7 mouse cellular contexts compared by ENCODE assay signal in the genomic region with DNA sequence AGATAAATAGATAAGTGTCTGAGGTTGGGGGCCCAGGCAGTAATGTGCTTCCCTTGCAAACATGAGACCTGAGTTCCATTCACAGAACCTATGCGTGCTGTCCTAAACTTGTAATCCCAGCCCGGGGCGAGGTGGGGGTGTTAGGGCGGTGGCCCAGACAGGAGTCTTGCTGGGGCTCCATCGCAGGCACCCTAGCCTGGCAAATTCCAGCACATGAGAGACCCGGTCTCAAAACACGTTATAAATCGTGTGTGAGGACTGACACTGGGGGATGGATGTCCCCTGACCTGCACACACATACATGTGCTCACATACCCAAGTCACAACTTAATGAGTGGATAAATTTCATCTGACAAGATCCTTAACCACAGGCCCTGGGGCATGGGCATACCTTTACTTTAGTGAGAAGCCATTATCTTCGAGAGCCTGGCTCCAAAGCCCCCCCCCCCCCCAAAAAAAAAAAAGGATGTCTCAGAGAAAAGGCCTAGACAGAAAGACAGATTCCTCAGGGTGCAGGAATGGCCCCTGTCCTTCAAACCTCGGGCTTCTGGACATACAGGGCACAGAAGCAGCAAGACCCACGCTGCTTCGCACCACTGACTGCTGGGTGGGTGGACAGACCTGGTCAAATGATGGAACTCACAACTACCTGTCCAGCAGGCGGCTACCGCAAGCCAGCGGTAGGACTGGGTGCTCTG. TPM values are rescaled to one million over a fixed set of nuclear protein-coding genes. Genes with fewer than 3 reads are reported as not detected.
DNase-seq lines count a peak whose midpoint lies in the region; ATAC-seq and TF ChIP-seq lines count a peak whose summit lies in the region.

No protein-coding gene starts in this region.

- TF ChIP-seq POLR2A in embryonic fibroblast, embryonic 13.5 days (IDR thresholded peaks at IDR 0.05; ENCODE audit: low read depth, low read length), result no peak

- peak overlapping the region; percentile 69 for H3K4me2 ChIP-seq in lung, embryonic 14.5 days
- peak overlapping the region; percentile 61 for H3K4me2 ChIP-seq in intestine, postnatal 0 days (replicated peaks; ENCODE audit: low read depth)
- peak overlapping the region; percentile 73 for H3K4me2 ChIP-seq in neural tube, embryonic 15.5 days

- no peaks in the 10 kb centered on the region for H3K27me3 ChIP-seq in lung, embryonic 14.5 days (ENCODE audit: insufficient read depth, low read length)
- no peaks in the 10 kb centered on the region for H3K27me3 ChIP-seq in intestine, postnatal 0 days (replicated peaks; ENCODE audit: control insufficient read depth, insufficient read depth, low read length)
- H3K27me3 ChIP-seq in neural tube, embryonic 15.5 days (replicated peaks), result no peaks in the 10 kb centered on the region

- TF ChIP-seq CTCF in lung, embryonic 14.5 days (IDR thresholded peaks at IDR 0.05; ENCODE audit: low read depth), result no peak
- TF ChIP-seq CTCF in embryonic fibroblast, embryonic 13.5 days (IDR thresholded peaks at IDR 0.05; ENCODE audit: borderline replicate concordance, insufficient read depth, low read length), result no peak
- no peak for TF ChIP-seq CTCF in intestine, postnatal 0 days (IDR thresholded peaks at IDR 0.05; ENCODE audit: low read depth)

- H3K27ac ChIP-seq in lung, embryonic 14.5 days (ENCODE audit: low read depth), result no peak overlapping the region
- H3K27ac ChIP-seq in embryonic fibroblast, embryonic 13.5 days (ENCODE audit: insufficient read depth, low read length), result no peak overlapping the region
- no peak overlapping the region for H3K27ac ChIP-seq in intestine, postnatal 0 days (ENCODE audit: low read depth, low read length)
- peak overlapping the region; percentile 62 for H3K27ac ChIP-seq in neural tube, embryonic 15.5 days (replicated peaks)

- H3K36me3 ChIP-seq in lung, embryonic 14.5 days (ENCODE audit: insufficient read depth), result no peaks in the 10 kb centered on the region
- no peaks in the 10 kb centered on the region for H3K36me3 ChIP-seq in intestine, postnatal 0 days (ENCODE audit: control insufficient read depth, insufficient read depth)
- H3K36me3 ChIP-seq in neural tube, embryonic 15.5 days, result no peaks in the 10 kb centered on the region

- H3K9me3 ChIP-seq in lung, embryonic 14.5 days (ENCODE audit: low read depth, low read length), result no peaks in the 10 kb centered on the region
- no peaks in the 10 kb centered on the region for H3K9me3 ChIP-seq in intestine, postnatal 0 days (ENCODE audit: control insufficient read depth)
- no peaks in the 10 kb centered on the region for H3K9me3 ChIP-seq in neural tube, embryonic 15.5 days (replicated peaks)

- H3K9ac ChIP-seq in lung, embryonic 14.5 days, result peak overlapping the region; percentile 28
- no peak overlapping the region for H3K9ac ChIP-seq in intestine, postnatal 0 days (ENCODE audit: low read depth, low read length)
- peak overlapping the region; percentile 66 for H3K9ac ChIP-seq in neural tube, embryonic 15.5 days (replicated peaks)

- WGBS in lung, embryonic 14.5 days, result 48% methylated on average over 15 of the region's 15 CpGs
- WGBS in intestine, postnatal 0 days, result 55% methylated on average over 15 of the region's 15 CpGs
- WGBS in neural tube, embryonic 15.5 days, result 60% methylated on average over 15 of the region's 15 CpGs

- H3K4me1 ChIP-seq in lung, embryonic 14.5 days (ENCODE audit: insufficient read depth), result no peaks in the 10 kb centered on the region
- H3K4me1 ChIP-seq in embryonic fibroblast, embryonic 13.5 days (ENCODE audit: control insufficient read depth, insufficient read depth, low read length), result no peaks in the 10 kb centered on the region
- H3K4me1 ChIP-seq in intestine, postnatal 0 days (replicated peaks; ENCODE audit: control insufficient read depth, insufficient read depth, low read length), result no peaks in the 10 kb centered on the region; the same call in 1 of the 2 replicates
- 0 out of 2 replicates have a peak, but pooled peaks cover 9% of the 10 kb centered on the region for H3K4me1 ChIP-seq in neural tube, embryonic 15.5 days

- H3K4me3 ChIP-seq in lung, embryonic 14.5 days (ENCODE audit: low read depth, low read length), result peak overlapping the region; percentile 29
- peak overlapping the region; percentile 4; the same call in 1 of the 2 replicates for H3K4me3 ChIP-seq in embryonic fibroblast, embryonic 13.5 days (ENCODE audit: insufficient read depth, low read length)
- peak overlapping the region; percentile 11; the same call in 1 of the 2 replicates for H3K4me3 ChIP-seq in intestine, postnatal 0 days (ENCODE audit: low read depth, low read length)
- peak overlapping the region; percentile 41 for H3K4me3 ChIP-seq in neural tube, embryonic 15.5 days (replicated peaks)

- peak; percentile 23; the same call in 1 of the 2 replicates for ATAC-seq in lung, embryonic 14.5 days (ENCODE audit: insufficient read depth)
- 0 out of 2 replicates have a peak, but pooled peaks have one; percentile 7 for ATAC-seq in intestine, postnatal 0 days
- peak; percentile 68 for ATAC-seq in neural tube, embryonic 15.5 days (ENCODE audit: low FRiP score)

- DNase-seq in lung, embryonic 14.5 days, result no peak
- DNase-seq in lung, postnatal 4 days, result no peak
- DNase-seq in urinary bladder, postnatal 4 days (ENCODE audit: low spot score in 2 of 2), result no peak
- no peak for DNase-seq in spleen, adult 12 weeks (ENCODE audit: low spot score)

RNA-seq across cellular contexts. Expression of gene Dnajb1, which starts 13.8 kb away (rescaled TPM):
- 54.9 and 61.3 TPM in 2 replicates for polyA plus RNA-seq in lung, embryonic 14.5 days (2014; fragmentation: Nextera tagmentation; extraction: Ambion mirVana)
- 27.7 and 32.2 TPM in 2 replicates for polyA plus RNA-seq in embryonic fibroblast, embryonic 13.5 days (2011; ENCODE audit: insufficient read length, low read depth, missing spikeins)
- 26.1 and 28.8 TPM in 2 replicates for polyA plus RNA-seq in intestine, postnatal 0 days (2015; fragmentation: Nextera tagmentation; extraction: Ambion mirVana)
- polyA plus RNA-seq in neural tube, embryonic 15.5 days (2015; fragmentation: Nextera tagmentation; extraction: Ambion mirVana), result 57.9 and 63.1 TPM in 2 replicates

RNA-seq across cellular contexts. Expression of gene Tecr, which starts 14.1 kb away (rescaled TPM):
- polyA plus RNA-seq in lung, embryonic 14.5 days (2014; fragmentation: Nextera tagmentation; extraction: Ambion mirVana), result 531 and 570 TPM in 2 replicates
- 210 and 213 TPM in 2 replicates for polyA plus RNA-seq in embryonic fibroblast, embryonic 13.5 days (2011; ENCODE audit: insufficient read length, low read depth, missing spikeins)
- polyA plus RNA-seq in intestine, postnatal 0 days (2015; fragmentation: Nextera tagmentation; extraction: Ambion mirVana), result 317 and 320 TPM in 2 replicates
- 1,464 and 1,650 TPM in 2 replicates for polyA plus RNA-seq in neural tube, embryonic 15.5 days (2015; fragmentation: Nextera tagmentation; extraction: Ambion mirVana)

RNA-seq across cellular contexts. Expression of gene Gipc1, which starts 30.6 kb away (rescaled TPM):
- 170 and 175 TPM in 2 replicates for polyA plus RNA-seq in lung, embryonic 14.5 days (2014; fragmentation: Nextera tagmentation; extraction: Ambion mirVana)
- 47.4 and 63.3 TPM in 2 replicates for polyA plus RNA-seq in embryonic fibroblast, embryonic 13.5 days (2011; ENCODE audit: insufficient read length, low read depth, missing spikeins)
- 76.1 and 79.3 TPM in 2 replicates for polyA plus RNA-seq in intestine, postnatal 0 days (2015; fragmentation: Nextera tagmentation; extraction: Ambion mirVana)
- 116 and 118 TPM in 2 replicates for polyA plus RNA-seq in neural tube, embryonic 15.5 days (2015; fragmentation: Nextera tagmentation; extraction: Ambion mirVana)

RNA-seq across cellular contexts. Expression of gene Ptger1, which starts 44.6 kb away (rescaled TPM):
- polyA plus RNA-seq in lung, embryonic 14.5 days (2014; fragmentation: Nextera tagmentation; extraction: Ambion mirVana), result 0.89 and 0.95 TPM in 2 replicates
- polyA plus RNA-seq in embryonic fibroblast, embryonic 13.5 days (2011; ENCODE audit: insufficient read length, low read depth, missing spikeins), result 2.1 and 2.4 TPM in 2 replicates
- polyA plus RNA-seq in intestine, postnatal 0 days (2015; fragmentation: Nextera tagmentation; extraction: Ambion mirVana), result 1.1 and 1.2 TPM in 2 replicates
- polyA plus RNA-seq in neural tube, embryonic 15.5 days (2015; fragmentation: Nextera tagmentation; extraction: Ambion mirVana), result 0.95 and 1.00 TPM in 2 replicates

RNA-seq across cellular contexts. Expression of gene Ndufb7, which starts 55.4 kb away (rescaled TPM):
- polyA plus RNA-seq in lung, embryonic 14.5 days (2014; fragmentation: Nextera tagmentation; extraction: Ambion mirVana), result 361 and 362 TPM in 2 replicates
- polyA plus RNA-seq in embryonic fibroblast, embryonic 13.5 days (2011; ENCODE audit: insufficient read length, low read depth, missing spikeins), result 67.4 and 86.9 TPM in 2 replicates
- polyA plus RNA-seq in intestine, postnatal 0 days (2015; fragmentation: Nextera tagmentation; extraction: Ambion mirVana), result 579 and 585 TPM in 2 replicates
- polyA plus RNA-seq in neural tube, embryonic 15.5 days (2015; fragmentation: Nextera tagmentation; extraction: Ambion mirVana), result 344 and 362 TPM in 2 replicates

Comparison
In these comparisons a context has a peak if more than half of its experiments do, and no peak if none do; other contexts are left out.
1. ATAC-seq: peak in every context shown above with its lines; median percentile 68 in neural tube, embryonic 15.5 days; 23 in lung, embryonic 14.5 days; 7 in intestine, postnatal 0 days.